Mouse (Mus musculus) myocyte (in vitro differentiated cells): ENCODE measurements around the gene Tbc1d9b. TPM values are rescaled to one million over a fixed set of nuclear protein-coding genes. Genes with fewer than 3 reads are reported as not detected.
"Not testable (repeated sequence)": the region's sequence is repeated elsewhere in the genome, so short reads cannot be mapped to it uniquely, and the experiment has no call there.

ENCODE experiments used
- H3K27me3 ChIP-seq: one replicate; pipeline ENCODE4 v1.6.1; 2011; ENCODE audit not compliant: control insufficient read depth, insufficient read depth, insufficient read length
- H3K36me3 ChIP-seq: one replicate; pipeline ENCODE4 v1.6.1; 2011; ENCODE audit not compliant: control insufficient read depth, insufficient read depth
- H3K4me2 ChIP-seq: one replicate; pipeline ENCODE4 v1.6.1; 2011; ENCODE audit warnings: low read depth, control low read depth
- H3K4me3 ChIP-seq: one replicate; pipeline ENCODE4 v1.5.1; 2011; ENCODE audit warnings: mild to moderate bottlenecking, control low read depth, moderate library complexity
- H3K79me2 ChIP-seq: one replicate; pipeline ENCODE4 v1.6.1; 2011; ENCODE audit not compliant: control insufficient read depth, insufficient read depth
- H3ac ChIP-seq: one replicate; pipeline ENCODE4 v1.6.1; 2011; ENCODE audit not compliant: control insufficient read depth, insufficient read length
- CEBPB ChIP-seq: IDR thresholded peaks from 2 replicates; pipeline ENCODE4 v1.6.1; 2011; ENCODE audit warnings: mild to moderate bottlenecking, moderate library complexity; ENCODE audit not compliant: poor library complexity, insufficient read depth, severe bottlenecking
- E2F4 ChIP-seq: IDR thresholded peaks from one replicate; pipeline ENCODE4 v1.6.1; 2011; ENCODE audit warnings: mild to moderate bottlenecking, control low read depth, moderate library complexity; ENCODE audit not compliant: insufficient read depth
- MAX ChIP-seq: IDR thresholded peaks from one replicate; pipeline ENCODE4 v1.6.1; 2011; ENCODE audit warnings: low read depth, mild to moderate bottlenecking, control low read depth
- MYOD1 ChIP-seq, 3 experiments: IDR thresholded peaks; one replicate each; pipeline ENCODE4 v1.6.1; 2011; ENCODE audit warnings: control low read depth in 2 of 3, low read depth in 2 of 3, mild to moderate bottlenecking in 2 of 3, moderate library complexity in 1 of 3; ENCODE audit not compliant: insufficient read length in 2 of 3, control insufficient read depth in 1 of 3
- MYOG ChIP-seq, 3 experiments: IDR thresholded peaks; one replicate each; pipeline ENCODE4 v1.6.1; 2011; ENCODE audit warnings: control low read depth in 2 of 3, low read depth in 2 of 3, mild to moderate bottlenecking in 2 of 3; ENCODE audit not compliant: insufficient read length in 2 of 3, control insufficient read depth in 1 of 3, insufficient read depth in 1 of 3
- POLR2A ChIP-seq: IDR thresholded peaks from one replicate; pipeline ENCODE4 v1.6.1; 2011; ENCODE audit warnings: low read depth, mild to moderate bottlenecking, control low read depth, moderate library complexity; ENCODE audit not compliant: insufficient read length
- POLR2AphosphoS2 ChIP-seq: IDR thresholded peaks from one replicate; pipeline ENCODE4 v1.6.1; 2011; ENCODE audit warnings: low read depth, control low read depth; ENCODE audit not compliant: insufficient read length
- REST ChIP-seq: IDR thresholded peaks from one replicate; pipeline ENCODE4 v1.6.1; 2011; ENCODE audit warnings: mild to moderate bottlenecking, control low read depth, moderate library complexity; ENCODE audit not compliant: insufficient read depth, insufficient read length
- SRF ChIP-seq: IDR thresholded peaks from one replicate; pipeline ENCODE4 v1.6.1; 2011; ENCODE audit warnings: low read depth; ENCODE audit not compliant: control insufficient read depth, insufficient read length
- TCF12 ChIP-seq: IDR thresholded peaks from one replicate; pipeline ENCODE4 v1.6.1; 2011; ENCODE audit warnings: mild to moderate bottlenecking, control low read depth; ENCODE audit not compliant: poor library complexity, insufficient read depth, severe bottlenecking
- TCF3 ChIP-seq: IDR thresholded peaks from one replicate; pipeline ENCODE4 v1.6.1; 2011; ENCODE audit warnings: low read depth, control low read depth; ENCODE audit not compliant: insufficient read length
- USF1 ChIP-seq: IDR thresholded peaks from one replicate; pipeline ENCODE4 v1.6.1; 2011; ENCODE audit warnings: low read depth, mild to moderate bottlenecking, control low read depth, moderate library complexity
- polyA plus RNA-seq: library from polyadenylated mRNA; unstranded; fragments of >200 nt; fragmentation: generic; extraction: Trizol; gene quantifications from one replicate; pipeline ENCODE4 v1.2.1, GENCODE M21; 2012; ENCODE audit warnings: missing spikeins

Tbc1d9b gene
- polyA plus RNA-seq, 1 experiment: 36.6 TPM

GRCm38 (mm10) chr11:50100548-50101307 is 30.5 kb upstream of the Tbc1d9b start:
- no peaks in the 10 kb centered on the region for H3K79me2 ChIP-seq
- peaks cover 31% of the 10 kb centered on the region for H3K27me3 ChIP-seq
- no peak overlapping the region for H3ac ChIP-seq
- no peak for TF ChIP-seq MYOD1 (IDR thresholded peaks at IDR 0.05; ENCODE audit: control insufficient read depth in 1 of 3, insufficient read length in 2 of 3, low read depth in 2 of 3)
- no peak for TF ChIP-seq REST
- TF ChIP-seq USF1: no peak
- TF ChIP-seq MAX: no peak
- no peak for TF ChIP-seq POLR2AphosphoS2
- no peak for TF ChIP-seq POLR2A
- TF ChIP-seq TCF3: no peak
- no peak for TF ChIP-seq CEBPB
- H3K36me3 ChIP-seq: no peaks in the 10 kb centered on the region
- no peak overlapping the region for H3K4me2 ChIP-seq
- no peak overlapping the region for H3K4me3 ChIP-seq

GRCm38 (mm10) chr11:50101962-50102361 is 29.2 kb upstream of the Tbc1d9b start:
- H3K79me2 ChIP-seq, H3K4me3 ChIP-seq, H3K36me3 ChIP-seq: not testable (repeated sequence)

GRCm38 (mm10) chr11:50104016-50104415 is 27.2 kb upstream of the Tbc1d9b start:
- Histone ChIP-seq H3K36me3 (no peaks in the 10 kb centered on the region), H3K4me3 (no peak overlapping the region), H3ac (no peak overlapping the region), H3K79me2 (no peaks in the 10 kb centered on the region), H3K27me3 (peaks cover 42% of the 10 kb centered on the region), H3K4me2 (no peak overlapping the region)
- no peak for TF ChIP-seq TCF12

More at GRCm38 (mm10) chr11:50101962-50102361, 29.2 kb upstream of the Tbc1d9b start:
- H3ac ChIP-seq, H3K4me2 ChIP-seq: not testable (repeated sequence)
- H3K27me3 ChIP-seq: peaks cover 41% of the 10 kb centered on the region

GRCm38 (mm10) chr11:50105237-50105636 is 26.0 kb upstream of the Tbc1d9b start:
- TF ChIP-seq MAX: no peak
- no peak for TF ChIP-seq MYOG (IDR thresholded peaks at IDR 0.05; ENCODE audit: control insufficient read depth in 1 of 3, insufficient read depth in 1 of 3, insufficient read length in 2 of 3, low read depth in 2 of 3)
- no peak for TF ChIP-seq TCF12
- no peak for TF ChIP-seq USF1
- TF ChIP-seq POLR2AphosphoS2: no peak
- TF ChIP-seq SRF: no peak
- no peak for TF ChIP-seq E2F4
- no peak for TF ChIP-seq REST
- TF ChIP-seq TCF3: no peak
- TF ChIP-seq MYOD1 (IDR thresholded peaks at IDR 0.05; ENCODE audit: control insufficient read depth in 1 of 3, insufficient read length in 2 of 3, low read depth in 2 of 3): no peak
- no peak for TF ChIP-seq POLR2A
- TF ChIP-seq CEBPB: no peak
- no peaks in the 10 kb centered on the region for H3K36me3 ChIP-seq
- no peak overlapping the region for H3K4me3 ChIP-seq
- no peak overlapping the region for H3ac ChIP-seq
- H3K4me2 ChIP-seq: no peak overlapping the region
- H3K79me2 ChIP-seq: no peaks in the 10 kb centered on the region
- peaks cover 35% of the 10 kb centered on the region for H3K27me3 ChIP-seq

- Histone ChIP-seq H3K4me2 (no peak overlapping the region), H3K4me3 (no peak overlapping the region), H3K79me2 (no peaks in the 10 kb centered on the region), H3K27me3 (peaks cover 39% of the 10 kb centered on the region), H3ac (no peak overlapping the region), H3K36me3 (no peaks in the 10 kb centered on the region)
- TF ChIP-seq CEBPB: no peak
- no peak for TF ChIP-seq REST
- TF ChIP-seq MYOG (IDR thresholded peaks at IDR 0.05; ENCODE audit: control insufficient read depth in 1 of 3, insufficient read depth in 1 of 3, insufficient read length in 2 of 3, low read depth in 2 of 3): no peak
- TF ChIP-seq MYOD1 (IDR thresholded peaks at IDR 0.05; ENCODE audit: control insufficient read depth in 1 of 3, insufficient read length in 2 of 3, low read depth in 2 of 3): no peak
Measured at GRCm38 (mm10) chr11:50106024-50106423, 25.2 kb upstream of the Tbc1d9b start.

GRCm38 (mm10) chr11:50108823-50109244 is 22.4 kb upstream of the Tbc1d9b start:
- TF ChIP-seq TCF3 (no peak), TCF12 (no peak), SRF (no peak), CEBPB (no peak), POLR2A (no peak), REST (no peak), USF1 (no peak), MAX (no peak), MYOD1 (IDR thresholded peaks at IDR 0.05; ENCODE audit: control insufficient read depth in 1 of 3, insufficient read length in 2 of 3, low read depth in 2 of 3) (no peak), MYOG (IDR thresholded peaks at IDR 0.05; ENCODE audit: control insufficient read depth in 1 of 3, insufficient read depth in 1 of 3, insufficient read length in 2 of 3, low read depth in 2 of 3) (no peak), POLR2AphosphoS2 (no peak), E2F4 (no peak)
- Histone ChIP-seq H3K4me2 (no peak overlapping the region), H3K79me2 (no peaks in the 10 kb centered on the region), H3K36me3 (no peaks in the 10 kb centered on the region), H3ac (no peak overlapping the region), H3K4me3 (no peak overlapping the region), H3K27me3 (peaks cover 52% of the 10 kb centered on the region)
